Mouse (Mus musculus) small intestine, adult 2 months (tissue): Measurements from ENCODE around the gene Uchl4. TPM values are rescaled to one million over a fixed set of nuclear protein-coding genes. Genes with fewer than 3 reads are reported as not detected.
"Not testable (repeated sequence)": the region's sequence is repeated elsewhere in the genome, so short reads cannot be mapped to it uniquely, and the experiment has no call there.

ENCODE experiments used
- H3K27ac ChIP-seq: fragments of 200-500 bp; 2 replicates; pipeline ENCODE4 v1.5.1; 2012; ENCODE audit warnings: low read depth, low read length, control low read depth, inconsistent platforms; ENCODE audit not compliant: insufficient read depth
- H3K27me3 ChIP-seq: fragments of 200-500 bp; 2 replicates; pipeline ENCODE4 v1.6.1; 2012; ENCODE audit warnings: mild to moderate bottlenecking, moderate library complexity, low read length, inconsistent platforms; ENCODE audit not compliant: control insufficient read depth, insufficient read depth
- H3K36me3 ChIP-seq: fragments of 200-500 bp; 2 replicates; pipeline ENCODE4 v1.6.1; 2012; ENCODE audit warnings: mild to moderate bottlenecking, low read length, control low read depth, inconsistent platforms; ENCODE audit not compliant: control insufficient read depth, insufficient read depth
- H3K4me1 ChIP-seq: fragments of 200-500 bp; 2 replicates; pipeline ENCODE4 v1.6.1; 2012; ENCODE audit warnings: low read length, inconsistent platforms, mixed read lengths; ENCODE audit not compliant: control insufficient read depth, insufficient read depth, insufficient read length
- H3K4me3 ChIP-seq: fragments of 200-500 bp; 2 replicates; pipeline ENCODE4 v1.5.1; 2012; ENCODE audit warnings: low read depth, mild to moderate bottlenecking, control low read depth, inconsistent platforms, low read length, moderate library complexity
- CTCF ChIP-seq: fragments of 200-500 bp; IDR thresholded peaks from 2 replicates; pipeline ENCODE4 v1.5.1; 2012; ENCODE audit warnings: low read depth, mild to moderate bottlenecking, control low read depth, inconsistent platforms, low read length, moderate library complexity, mixed read lengths; ENCODE audit not compliant: insufficient replicate concordance, insufficient read length; ENCODE audit errors: extremely low read depth
- POLR2A ChIP-seq: fragments of 200-500 bp; IDR thresholded peaks from 2 replicates; pipeline ENCODE4 v1.6.1; 2012; ENCODE audit warnings: low read depth, mild to moderate bottlenecking, control low read depth, inconsistent platforms, low read length, moderate library complexity
- WGBS: fragments of 180-500 bp; shearing (Covaris S2); methylation state at CpG from one replicate; pipeline ENCODE4 v1.1.7; 2018; 5-methylcytosine and 5-hydroxymethylcytosine counted together
- polyA plus RNA-seq: library from polyadenylated mRNA; depleted of rRNA; stranded (reverse); fragments of >200 nt; gene quantifications from 2 replicates; pipeline ENCODE4 v1.2.3, GENCODE M21; 2012; rRNA removed

Uchl4 gene
- not detected in 2 replicates for polyA plus RNA-seq

- TF ChIP-seq POLR2A = no peak
Measured at GRCm38 (mm10) chr9:64234768-64235435, at the start of gene Uchl4. Uchl4 (plus strand) TSS chr9:64235201.

GRCm38 (mm10) chr9:64193879-64194278 lies 41.1 kb upstream of the Uchl4 start:
- no peaks in the 10 kb centered on the region for H3K27me3 ChIP-seq
- TF ChIP-seq CTCF (no peak), POLR2A (no peak)
- no peak overlapping the region for H3K4me3 ChIP-seq
- peaks cover 31% of the 10 kb centered on the region for H3K36me3 ChIP-seq
- 76% methylated on average over 1 of the region's 1 CpGs for WGBS
- peak overlapping the region; percentile 46 for H3K27ac ChIP-seq
- H3K4me1 ChIP-seq = peaks cover 13% of the 10 kb centered on the region

More at GRCm38 (mm10) chr9:64234768-64235435, at the start of gene Uchl4:
- WGBS = 72% methylated on average over 8 of the region's 8 CpGs
- peaks cover 6% of the 10 kb centered on the region; the same call in 1 of the 2 replicates for H3K36me3 ChIP-seq
- H3K4me1 ChIP-seq = no peaks in the 10 kb centered on the region
- no peak within 1 kb of the TSS for H3K27ac ChIP-seq
- H3K27me3 ChIP-seq = no peaks in the 10 kb centered on the region
- no peak within 1 kb of the TSS for H3K4me3 ChIP-seq

- Histone ChIP-seq H3K27ac (no peak overlapping the region), H3K27me3 (no peaks in the 10 kb centered on the region), H3K36me3 (peaks cover 26% of the 10 kb centered on the region), H3K4me1 (peaks cover 20% of the 10 kb centered on the region), H3K4me3 (no peak overlapping the region)
- TF ChIP-seq CTCF (no peak), POLR2A (no peak)
- 88% methylated on average over 4 of the region's 4 CpGs for WGBS
Measured at GRCm38 (mm10) chr9:64195554-64195953, 39.4 kb upstream of the Uchl4 start.

GRCm38 (mm10) chr9:64197524-64197923 lies 37.5 kb upstream of the Uchl4 start:
- no peaks in the 10 kb centered on the region for H3K27me3 ChIP-seq
- no peak for TF ChIP-seq CTCF
- no peak for TF ChIP-seq POLR2A
- WGBS = 90% methylated on average over 8 of the region's 8 CpGs
- no peak overlapping the region for H3K27ac ChIP-seq
- H3K4me1 ChIP-seq = peaks cover 20% of the 10 kb centered on the region
- peaks cover 13% of the 10 kb centered on the region for H3K36me3 ChIP-seq
- no peak overlapping the region for H3K4me3 ChIP-seq

- Histone ChIP-seq H3K27me3 (no peaks in the 10 kb centered on the region), H3K4me3 (no peak overlapping the region), H3K27ac (peak overlapping the region; percentile 79), H3K36me3 (peaks cover 9% of the 10 kb centered on the region), H3K4me1 (peaks cover 20% of the 10 kb centered on the region)
- WGBS = 90% methylated on average over 5 of the region's 5 CpGs
- TF ChIP-seq POLR2A = no peak
- TF ChIP-seq CTCF = no peak
Measured at GRCm38 (mm10) chr9:64198068-64198762, 36.8 kb upstream of the Uchl4 start.

GRCm38 (mm10) chr9:64198763-64199418 lies 36.1 kb upstream of the Uchl4 start:
- not testable (repeated sequence) for H3K27me3 ChIP-seq, H3K4me3 ChIP-seq, H3K36me3 ChIP-seq
- H3K4me1 ChIP-seq = peaks cover 20% of the 10 kb centered on the region
- peak overlapping the region; percentile 93 for H3K27ac ChIP-seq
- WGBS = 40% methylated on average over 7 of the region's 7 CpGs

- TF ChIP-seq POLR2A = no peak; the same call in 1 of the 2 replicates
- TF ChIP-seq CTCF = no peak
- peak overlapping the region; percentile 93 for H3K27ac ChIP-seq
- peaks cover 9% of the 10 kb centered on the region for H3K36me3 ChIP-seq
- 17% methylated on average over 2 of the region's 2 CpGs for WGBS
- no peak overlapping the region for H3K4me3 ChIP-seq
- no peaks in the 10 kb centered on the region for H3K27me3 ChIP-seq
- H3K4me1 ChIP-seq = peaks cover 18% of the 10 kb centered on the region
Measured at GRCm38 (mm10) chr9:64199897-64200296, 35.1 kb upstream of the Uchl4 start.
